Mouse (Mus musculus) intestine, embryonic 14.5 days (tissue): Measurements from ENCODE around the gene Gm11733. TPM values are rescaled to one million over a fixed set of nuclear protein-coding genes. Genes with fewer than 3 reads are reported as not detected.

ENCODE experiments used
- ATAC-seq: fragments of 200-750 bp; cut with Nextera tagmentation; replicated peaks from 2 replicates; pipeline ENCODE4 v1.8.0; 2017; ENCODE audit warnings: low read depth, moderate number of reproducible peaks, moderate TSS enrichment, moderate library complexity; ENCODE audit not compliant: low FRiP score, low TSS enrichment
- DNase-seq: peaks from one replicate; pipeline ENCODE4 v3.0.0-alpha.2; 2018; ENCODE audit warnings: low spot score
- H3K27ac ChIP-seq: fragments of 300-500 bp; sonication (generic); 2 replicates; pipeline ENCODE4 v1.5.1; 2014; ENCODE audit warnings: low read depth, mild to moderate bottlenecking, control low read depth
- H3K27me3 ChIP-seq: fragments of 300-500 bp; sonication (generic); replicated peaks from 2 replicates; pipeline ENCODE4 v1.6.1; 2014; ENCODE audit warnings: low read length, control low read depth; ENCODE audit not compliant: control insufficient read depth, insufficient read depth
- H3K36me3 ChIP-seq: fragments of 300-500 bp; sonication (generic); 2 replicates; pipeline ENCODE4 v1.6.1; 2014; ENCODE audit warnings: low read length, control low read depth; ENCODE audit not compliant: control insufficient read depth, insufficient read depth
- H3K4me1 ChIP-seq: fragments of 300-500 bp; sonication (generic); replicated peaks from 2 replicates; pipeline ENCODE4 v1.6.1; 2014; ENCODE audit warnings: low read length, control low read depth, mixed read lengths; ENCODE audit not compliant: control insufficient read depth, insufficient read depth
- H3K4me2 ChIP-seq: fragments of 300-500 bp; sonication (generic); 2 replicates; pipeline ENCODE4 v1.6.1; 2014; ENCODE audit warnings: low read length
- H3K4me3 ChIP-seq: fragments of 300-500 bp; sonication (generic); 2 replicates; pipeline ENCODE4 v1.5.1; 2014; ENCODE audit warnings: low read depth, low read length, control low read depth, mixed read lengths
- H3K9ac ChIP-seq: fragments of 300-500 bp; sonication (generic); 2 replicates; pipeline ENCODE4 v1.6.1; 2014; ENCODE audit warnings: mild to moderate bottlenecking, low read length
- H3K9me3 ChIP-seq: fragments of 300-500 bp; sonication (generic); 2 replicates; pipeline ENCODE4 v1.6.1; 2016; ENCODE audit warnings: low read length, control low read depth; ENCODE audit not compliant: control insufficient read depth
- WGBS: fragments of 180-500 bp; shearing (Covaris S2); extraction: QIAGEN DNeasy Blood & Tissue Kit; methylation state at CpG from one replicate; pipeline ENCODE4 v1.1.7; 2014; 5-methylcytosine and 5-hydroxymethylcytosine counted together
- polyA plus RNA-seq: library from polyadenylated mRNA; unstranded; fragments of >200 nt; fragmentation: Nextera tagmentation; extraction: Ambion mirVana; gene quantifications from 2 replicates; pipeline ENCODE4 v1.2.1, GENCODE M21; 2014

The Gm11733 gene
- 0.12 TPM in 1 of 2 replicates, not detected in the other for polyA plus RNA-seq

GRCm38 (mm10) chr11:117484198-117484597 lies at the start of gene Gm11733:
Gm11733 (plus strand) TSS chr11:117484368.
- no peak within 1 kb of the TSS for H3K9ac ChIP-seq
- H3K9me3 ChIP-seq, result peaks cover 4% of the 10 kb centered on the region; the same call in 1 of the 2 replicates
- ATAC-seq, result no peak
- H3K27me3 ChIP-seq, result no peaks in the 10 kb centered on the region
- no peaks in the 10 kb centered on the region for H3K36me3 ChIP-seq
- H3K4me2 ChIP-seq, result peak within 1 kb of the TSS; percentile 59
- no peak for DNase-seq
- 34% methylated on average over 12 of the region's 12 CpGs for WGBS
- H3K4me1 ChIP-seq, result peaks cover 23% of the 10 kb centered on the region
- peak within 1 kb of the TSS; percentile 43; the same call in 1 of the 2 replicates for H3K27ac ChIP-seq
- H3K4me3 ChIP-seq, result peak within 1 kb of the TSS; percentile 18

GRCm38 (mm10) chr11:117436401-117437109 lies 47.6 kb upstream of the Gm11733 start:
- Histone ChIP-seq H3K4me2 (no peak overlapping the region; the same call in 1 of the 2 replicates), H3K36me3 (no peaks in the 10 kb centered on the region), H3K9ac (no peak overlapping the region), H3K4me3 (no peak overlapping the region), H3K27ac (no peak overlapping the region), H3K4me1 (peaks cover 16% of the 10 kb centered on the region), H3K27me3 (no peaks in the 10 kb centered on the region; the same call in 1 of the 2 replicates), H3K9me3 (no peaks in the 10 kb centered on the region)
- WGBS, result 29% methylated on average over 22 of the region's 22 CpGs
- no peak for ATAC-seq
- peak; percentile 67 for DNase-seq

- Histone ChIP-seq H3K36me3 (no peaks in the 10 kb centered on the region), H3K4me3 (no peak overlapping the region), H3K27ac (no peak overlapping the region), H3K4me1 (peaks cover 16% of the 10 kb centered on the region), H3K27me3 (no peaks in the 10 kb centered on the region; the same call in 1 of the 2 replicates), H3K9me3 (no peaks in the 10 kb centered on the region), H3K4me2 (no peak overlapping the region), H3K9ac (no peak overlapping the region)
- WGBS, result 47% methylated on average over 7 of the region's 7 CpGs
- no peak for DNase-seq
- no peak for ATAC-seq
Observed at GRCm38 (mm10) chr11:117437110-117437490, 47.1 kb upstream of the Gm11733 start.

- peaks cover 16% of the 10 kb centered on the region for H3K4me1 ChIP-seq
- H3K27me3 ChIP-seq, result no peaks in the 10 kb centered on the region; the same call in 1 of the 2 replicates
- no peak overlapping the region for H3K9ac ChIP-seq
- DNase-seq (no peak), ATAC-seq (no peak)
- WGBS, result 40% methylated on average over 6 of the region's 6 CpGs
- no peak overlapping the region for H3K27ac ChIP-seq
- H3K4me2 ChIP-seq, result no peak overlapping the region
- H3K9me3 ChIP-seq, result no peaks in the 10 kb centered on the region
- H3K36me3 ChIP-seq, result no peaks in the 10 kb centered on the region
- no peak overlapping the region for H3K4me3 ChIP-seq
Observed at GRCm38 (mm10) chr11:117438363-117438762, 45.8 kb upstream of the Gm11733 start.

DNA sequence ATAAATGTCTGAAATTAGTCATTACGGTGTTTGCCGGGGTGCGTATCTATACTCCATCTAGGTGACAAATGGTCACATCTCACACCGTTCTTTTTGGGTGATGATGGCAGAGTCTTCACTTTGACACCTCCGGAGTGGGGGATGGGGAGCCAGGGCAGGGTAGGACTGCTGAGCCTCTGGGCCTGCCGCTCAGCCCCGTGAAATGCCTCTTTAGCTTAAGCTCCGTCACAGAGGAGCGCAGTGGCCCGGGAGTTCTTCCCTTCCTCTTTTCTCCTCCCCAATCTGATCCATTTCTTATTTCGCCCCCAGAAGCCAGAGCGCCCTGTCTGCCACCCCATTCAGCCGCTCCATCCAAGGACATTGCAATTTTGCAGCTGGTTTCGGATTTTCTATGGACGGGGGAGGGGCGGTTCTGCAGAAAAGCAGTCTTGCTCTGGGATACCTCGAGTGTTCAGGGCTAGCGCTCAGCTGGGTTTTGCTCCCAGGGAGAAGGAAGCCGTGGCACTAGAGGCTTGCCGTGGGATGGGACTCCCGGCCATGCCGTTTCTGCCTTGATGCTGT lies 43.2 kb upstream of the Gm11733 start:
- H3K27me3 ChIP-seq, result no peaks in the 10 kb centered on the region; the same call in 1 of the 2 replicates
- no peak for DNase-seq
- WGBS, result 18% methylated on average over 22 of the region's 22 CpGs
- H3K4me2 ChIP-seq, result peak overlapping the region; percentile 38
- no peak for ATAC-seq
- H3K4me3 ChIP-seq, result no peak overlapping the region
- no peak overlapping the region for H3K27ac ChIP-seq
- H3K4me1 ChIP-seq, result peaks cover 21% of the 10 kb centered on the region
- H3K9me3 ChIP-seq, result no peaks in the 10 kb centered on the region
- no peaks in the 10 kb centered on the region for H3K36me3 ChIP-seq
- no peak overlapping the region for H3K9ac ChIP-seq

DNA sequence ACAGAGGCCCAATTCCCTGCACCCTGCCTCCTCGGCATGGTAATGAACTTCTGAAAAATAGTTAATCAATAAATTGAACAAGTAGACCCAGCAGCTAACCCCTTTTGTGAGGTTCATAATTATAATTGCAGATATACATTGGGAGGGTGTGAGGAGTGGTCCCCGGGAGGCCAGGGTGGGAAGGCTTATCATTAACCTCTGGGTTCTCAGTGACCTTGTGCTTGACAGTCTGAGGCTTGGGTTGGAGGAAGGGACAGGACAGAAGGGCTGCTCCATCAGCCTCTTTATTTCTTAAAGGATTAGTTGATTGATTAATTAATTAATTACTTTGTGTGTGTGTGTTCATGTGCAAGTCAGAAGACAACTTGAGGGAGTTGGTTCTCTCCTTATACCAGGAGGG lies 40.1 kb upstream of the Gm11733 start:
- H3K9me3 ChIP-seq, result no peaks in the 10 kb centered on the region
- H3K36me3 ChIP-seq, result no peaks in the 10 kb centered on the region
- no peak overlapping the region for H3K9ac ChIP-seq
- H3K4me1 ChIP-seq, result peaks cover 16% of the 10 kb centered on the region
- no peak overlapping the region for H3K4me3 ChIP-seq
- no peak overlapping the region for H3K4me2 ChIP-seq
- no peak for DNase-seq
- no peak overlapping the region for H3K27ac ChIP-seq
- ATAC-seq, result no peak
- WGBS, result 74% methylated on average over 2 of the region's 2 CpGs
- no peaks in the 10 kb centered on the region; the same call in 1 of the 2 replicates for H3K27me3 ChIP-seq

DNA sequence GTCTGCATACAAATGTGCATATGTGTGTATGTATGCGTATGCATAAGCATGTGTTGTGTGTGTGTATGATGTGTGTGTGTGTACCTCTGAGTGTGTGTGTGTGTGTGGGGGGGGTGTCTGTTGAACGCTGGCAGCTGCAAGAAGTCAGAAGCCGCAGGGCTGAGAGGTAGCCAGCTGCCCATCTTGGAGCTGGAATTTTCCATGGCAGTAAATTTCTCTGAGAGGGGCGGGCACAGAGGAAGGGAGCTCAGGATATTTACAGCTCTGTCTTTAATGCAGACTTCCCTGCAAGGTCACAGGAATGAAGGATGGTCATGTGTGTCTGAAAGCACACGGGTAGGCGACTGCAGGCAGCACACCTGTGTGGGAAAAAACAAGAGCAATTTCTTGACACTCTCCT lies 38.5 kb upstream of the Gm11733 start:
- ATAC-seq, result no peak
- H3K9me3 ChIP-seq, result no peaks in the 10 kb centered on the region

DNA sequence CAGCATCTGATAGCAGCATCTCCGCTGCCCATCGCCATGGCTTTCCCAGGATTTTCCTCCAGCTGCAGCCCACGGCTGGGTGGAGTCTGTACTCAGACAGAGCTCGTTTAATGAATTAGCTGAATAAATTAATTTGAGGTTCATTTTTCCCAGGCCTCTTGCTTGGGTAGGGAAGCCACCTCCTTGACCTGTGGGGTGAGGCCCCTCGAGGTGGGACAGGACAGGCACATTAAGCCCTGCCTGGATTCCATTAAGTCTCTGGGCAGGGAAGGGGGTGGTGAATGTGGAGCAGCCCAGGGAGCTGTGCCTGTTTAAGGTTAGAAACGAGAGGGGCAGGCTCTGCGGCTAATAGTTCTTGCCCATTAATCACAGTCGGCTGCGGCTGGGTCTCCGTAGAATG lies 30.1 kb upstream of the Gm11733 start:
- Histone ChIP-seq H3K27ac (no peak overlapping the region), H3K9me3 (no peaks in the 10 kb centered on the region), H3K9ac (no peak overlapping the region), H3K4me3 (no peak overlapping the region), H3K27me3 (no peaks in the 10 kb centered on the region), H3K4me2 (no peak overlapping the region), H3K36me3 (no peaks in the 10 kb centered on the region), H3K4me1 (no peaks in the 10 kb centered on the region)
- no peak for DNase-seq
- WGBS, result 23% methylated on average over 10 of the region's 10 CpGs
- ATAC-seq, result no peak

More for the DNA sequence above, 38.5 kb upstream of the Gm11733 start:
- 24% methylated on average over 6 of the region's 6 CpGs for WGBS
- Histone ChIP-seq H3K27me3 (no peaks in the 10 kb centered on the region), H3K27ac (no peak overlapping the region), H3K9ac (no peak overlapping the region), H3K4me3 (no peak overlapping the region), H3K4me1 (peaks cover 16% of the 10 kb centered on the region), H3K4me2 (no peak overlapping the region), H3K36me3 (no peaks in the 10 kb centered on the region)
- no peak for DNase-seq
